Mouse (Mus musculus) stomach, embryonic 16.5 days (tissue): ENCODE results near the gene Plcb2. TPM values are rescaled to one million over a fixed set of nuclear protein-coding genes. Genes with fewer than 3 reads are reported as not detected.

ENCODE experiments used
- ATAC-seq: fragments of 200-750 bp; cut with Nextera tagmentation; 2 replicates; pipeline ENCODE4 v1.8.0; 2017; ENCODE audit warnings: moderate number of reproducible peaks, moderate TSS enrichment; ENCODE audit not compliant: insufficient read depth, low FRiP score
- H3K27ac ChIP-seq: fragments of 300-500 bp; sonication (generic); 2 replicates; pipeline ENCODE4 v1.5.1; 2014; ENCODE audit warnings: low read length
- H3K27me3 ChIP-seq: fragments of 300-500 bp; sonication (generic); 2 replicates; pipeline ENCODE4 v1.6.1; 2014; ENCODE audit warnings: low read length, control low read depth, mixed read lengths; ENCODE audit not compliant: control insufficient read depth, insufficient read depth
- H3K36me3 ChIP-seq: fragments of 300-500 bp; sonication (generic); 2 replicates; pipeline ENCODE4 v1.6.1; 2014; ENCODE audit warnings: low read length; ENCODE audit not compliant: control insufficient read depth, insufficient read depth
- H3K4me1 ChIP-seq: fragments of 300-500 bp; sonication (generic); 2 replicates; pipeline ENCODE4 v1.6.1; 2014; ENCODE audit warnings: low read length, control low read depth, mixed read lengths; ENCODE audit not compliant: control insufficient read depth, insufficient read depth
- H3K4me2 ChIP-seq: fragments of 300-500 bp; sonication (generic); 2 replicates; pipeline ENCODE4 v1.6.1; 2014; ENCODE audit warnings: low read depth, low read length, mixed read lengths
- H3K4me3 ChIP-seq: fragments of 300-500 bp; sonication (generic); replicated peaks from 2 replicates; pipeline ENCODE4 v1.5.1; 2014; ENCODE audit warnings: mild to moderate bottlenecking, low read length
- H3K9ac ChIP-seq: fragments of 300-500 bp; sonication (generic); 2 replicates; pipeline ENCODE4 v1.6.1; 2014; ENCODE audit warnings: low read length
- H3K9me3 ChIP-seq: fragments of 300-500 bp; sonication (generic); replicated peaks from 2 replicates; pipeline ENCODE4 v1.6.1; 2016; ENCODE audit warnings: low read length, control low read depth; ENCODE audit not compliant: control insufficient read depth
- WGBS: fragments of 180-500 bp; shearing (Covaris S2); extraction: QIAGEN DNeasy Blood & Tissue Kit; methylation state at CpG from one replicate; pipeline ENCODE4 v1.1.7; 2014; 5-methylcytosine and 5-hydroxymethylcytosine counted together
- polyA plus RNA-seq: library from polyadenylated mRNA; unstranded; fragments of >200 nt; fragmentation: Nextera tagmentation; extraction: Ambion mirVana; gene quantifications from 2 replicates; pipeline ENCODE4 v1.2.1, GENCODE M21; 2015

Plcb2 gene
- polyA plus RNA-seq, 1 experiment from 2014 or later = 1.4 TPM

- Histone ChIP-seq H3K36me3 (no peaks in the 10 kb centered on the region), H3K4me3 (peak within 1 kb of the TSS; percentile 88), H3K4me2 (peak within 1 kb of the TSS; percentile 95), H3K9me3 (no peaks in the 10 kb centered on the region), H3K27me3 (peaks cover 6% of the 10 kb centered on the region; the same call in 1 of the 2 replicates), H3K27ac (peak within 1 kb of the TSS; percentile 27), H3K9ac (peak within 1 kb of the TSS; percentile 92), H3K4me1 (peaks cover 19% of the 10 kb centered on the region; the same call in 1 of the 2 replicates)
- under 1% methylated on average over 52 of the region's 57 CpGs for WGBS
- ATAC-seq = peak; percentile 93
These were observed 17.1 kb upstream of the Plcb2 start, which contains the start of gene Inafm2 for GRCm38 (mm10) chr2:118745232-118745884. Gene Inafm2 (plus strand): TSS chr2:118745758.

DNA sequence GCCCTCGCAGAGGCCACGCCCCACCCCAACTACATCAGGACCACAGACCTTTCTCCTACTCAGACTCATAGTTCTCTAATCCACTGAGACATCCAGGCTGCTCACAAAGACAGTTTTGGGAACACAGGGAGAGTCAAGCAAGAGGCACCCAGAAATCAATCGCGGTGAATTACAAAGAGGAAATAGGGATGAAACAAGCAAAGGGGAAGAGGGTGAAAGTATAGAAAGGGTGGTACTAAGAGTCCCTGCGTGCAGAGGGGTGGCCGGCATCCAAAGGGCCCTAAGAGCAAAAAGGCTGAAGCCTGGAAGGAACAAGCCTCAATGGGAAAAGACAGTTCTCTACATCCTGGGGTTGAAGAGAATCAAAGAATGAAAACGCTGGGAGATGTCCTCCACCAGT, 16.4 kb upstream of the Plcb2 start:
- no peaks in the 10 kb centered on the region for H3K36me3 ChIP-seq
- peak overlapping the region; percentile 95 for H3K4me2 ChIP-seq
- H3K9me3 ChIP-seq = no peaks in the 10 kb centered on the region
- peaks cover 14% of the 10 kb centered on the region; the same call in 1 of the 2 replicates for H3K4me1 ChIP-seq
- peaks cover 6% of the 10 kb centered on the region; the same call in 1 of the 2 replicates for H3K27me3 ChIP-seq
- no peak overlapping the region for H3K27ac ChIP-seq
- peak overlapping the region; percentile 92; the same call in 1 of the 2 replicates for H3K9ac ChIP-seq
- H3K4me3 ChIP-seq = no peak overlapping the region
- WGBS = 10% methylated on average over 7 of the region's 7 CpGs
- no peak for ATAC-seq

DNA sequence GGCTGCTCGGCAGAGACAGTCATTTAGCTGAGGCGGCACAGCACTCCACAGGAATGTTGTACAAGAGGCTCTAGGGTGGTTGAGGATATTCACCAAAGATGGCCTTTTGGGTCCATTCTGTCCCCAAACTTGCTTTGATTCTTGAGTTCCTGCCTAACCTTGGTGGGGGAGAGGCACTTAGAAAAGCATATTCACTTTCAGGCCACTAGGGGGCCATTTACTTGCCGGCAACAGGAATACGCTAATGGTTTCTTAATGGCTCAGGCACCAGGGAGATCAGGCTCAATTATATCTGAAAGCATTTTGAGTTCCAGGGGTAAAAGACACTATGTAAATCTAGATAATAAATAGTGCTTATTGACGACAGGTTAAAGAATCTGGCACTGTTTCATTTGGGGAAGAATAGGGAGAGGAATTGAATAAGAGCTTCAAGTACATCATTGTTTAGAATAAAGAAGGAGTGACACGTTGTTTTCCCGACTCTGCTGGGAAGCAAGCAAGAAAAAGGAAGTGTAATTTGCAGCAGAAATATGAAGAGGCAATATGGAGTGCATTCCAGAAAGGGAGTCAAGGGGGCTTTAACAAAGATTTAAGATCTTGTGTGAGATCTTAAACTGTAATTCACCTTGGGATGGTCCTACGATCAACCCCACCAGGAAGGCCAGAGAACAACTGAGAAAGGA, 15.2 kb upstream of the Plcb2 start:
- no peak overlapping the region for H3K9ac ChIP-seq
- ATAC-seq = no peak
- no peaks in the 10 kb centered on the region for H3K36me3 ChIP-seq
- H3K27me3 ChIP-seq = peaks cover 6% of the 10 kb centered on the region; the same call in 1 of the 2 replicates
- H3K27ac ChIP-seq = no peak overlapping the region
- WGBS = 24% methylated on average over 8 of the region's 8 CpGs
- peaks cover 12% of the 10 kb centered on the region; the same call in 1 of the 2 replicates for H3K4me1 ChIP-seq
- no peak overlapping the region for H3K4me2 ChIP-seq
- no peak overlapping the region for H3K4me3 ChIP-seq
- no peaks in the 10 kb centered on the region for H3K9me3 ChIP-seq

DNA sequence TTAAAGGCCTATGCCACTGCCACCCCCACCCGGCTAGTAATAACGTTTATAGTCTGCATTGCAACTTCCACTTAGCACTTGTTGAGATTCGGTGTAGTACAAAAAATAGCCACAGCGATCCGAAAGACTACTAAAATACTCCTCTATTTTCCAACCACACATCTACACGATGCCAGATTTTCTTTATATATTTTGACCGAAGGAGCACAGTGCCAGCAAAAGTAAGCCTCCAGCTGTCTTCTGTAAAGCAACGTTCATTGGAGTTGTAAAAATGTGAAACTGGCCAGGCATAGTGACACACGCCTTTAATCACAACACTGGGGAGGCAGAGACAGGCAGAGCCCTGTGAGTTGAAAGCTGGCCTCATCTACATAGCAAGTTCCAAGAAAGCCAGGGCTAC, 12.9 kb upstream of the Plcb2 start:
- H3K27ac ChIP-seq = no peak overlapping the region

GRCm38 (mm10) chr2:118740341-118740740, 12.1 kb upstream of the Plcb2 start:
- Histone ChIP-seq H3K36me3 (no peaks in the 10 kb centered on the region), H3K4me2 (no peak overlapping the region), H3K27me3 (peaks cover 6% of the 10 kb centered on the region; the same call in 1 of the 2 replicates), H3K27ac (no peak overlapping the region), H3K4me1 (peaks cover 3% of the 10 kb centered on the region; the same call in 1 of the 2 replicates), H3K4me3 (no peak overlapping the region), H3K9me3 (no peaks in the 10 kb centered on the region), H3K9ac (no peak overlapping the region)
- 58% methylated on average over 3 of the region's 3 CpGs for WGBS
- ATAC-seq = no peak

More for the DNA sequence above, 12.9 kb upstream of the Plcb2 start:
- Histone ChIP-seq H3K4me2 (no peak overlapping the region), H3K4me1 (peaks cover 3% of the 10 kb centered on the region; the same call in 1 of the 2 replicates), H3K36me3 (no peaks in the 10 kb centered on the region), H3K27me3 (peaks cover 6% of the 10 kb centered on the region; the same call in 1 of the 2 replicates), H3K4me3 (no peak overlapping the region), H3K9me3 (no peaks in the 10 kb centered on the region), H3K9ac (no peak overlapping the region)
- no peak for ATAC-seq
- WGBS = 58% methylated on average over 9 of the region's 9 CpGs

GRCm38 (mm10) chr2:118733341-118733740, 5.1 kb upstream of the Plcb2 start:
- H3K27me3 ChIP-seq = no peaks in the 10 kb centered on the region; the same call in 1 of the 2 replicates
- H3K4me2 ChIP-seq = no peak overlapping the region
- H3K4me1 ChIP-seq = peaks cover 12% of the 10 kb centered on the region
- H3K9me3 ChIP-seq = no peaks in the 10 kb centered on the region
- ATAC-seq = no peak
- H3K9ac ChIP-seq = no peak overlapping the region
- H3K4me3 ChIP-seq = no peak overlapping the region
- no peak overlapping the region for H3K27ac ChIP-seq
- 61% methylated on average over 5 of the region's 5 CpGs for whole genome bisulfite sequencing
- no peaks in the 10 kb centered on the region for H3K36me3 ChIP-seq

GRCm38 (mm10) chr2:118731981-118732380, 3.7 kb upstream of the Plcb2 start:
- Histone ChIP-seq H3K36me3 (no peaks in the 10 kb centered on the region), H3K9me3 (no peaks in the 10 kb centered on the region), H3K4me3 (no peak overlapping the region), H3K4me2 (no peak overlapping the region), H3K4me1 (peaks cover 18% of the 10 kb centered on the region), H3K27me3 (no peaks in the 10 kb centered on the region; the same call in 1 of the 2 replicates), H3K9ac (no peak overlapping the region), H3K27ac (no peak overlapping the region)
- 79% methylated on average over 5 of the region's 5 CpGs for WGBS
- no peak for ATAC-seq

- Histone ChIP-seq H3K4me1 (peaks cover 18% of the 10 kb centered on the region), H3K9me3 (no peaks in the 10 kb centered on the region), H3K27me3 (no peaks in the 10 kb centered on the region; the same call in 1 of the 2 replicates), H3K27ac (no peak overlapping the region), H3K9ac (no peak overlapping the region), H3K4me2 (no peak overlapping the region), H3K36me3 (no peaks in the 10 kb centered on the region), H3K4me3 (no peak overlapping the region)
- 4% methylated on average over 3 of the region's 3 CpGs for WGBS
- ATAC-seq = peak; percentile 45; the same call in 1 of the 2 replicates
These were observed 2.3 kb upstream of the Plcb2 start for GRCm38 (mm10) chr2:118730622-118730915.
